Comparison of ENCODE assay signal across 27 mouse cellular contexts in the genomic region with DNA sequence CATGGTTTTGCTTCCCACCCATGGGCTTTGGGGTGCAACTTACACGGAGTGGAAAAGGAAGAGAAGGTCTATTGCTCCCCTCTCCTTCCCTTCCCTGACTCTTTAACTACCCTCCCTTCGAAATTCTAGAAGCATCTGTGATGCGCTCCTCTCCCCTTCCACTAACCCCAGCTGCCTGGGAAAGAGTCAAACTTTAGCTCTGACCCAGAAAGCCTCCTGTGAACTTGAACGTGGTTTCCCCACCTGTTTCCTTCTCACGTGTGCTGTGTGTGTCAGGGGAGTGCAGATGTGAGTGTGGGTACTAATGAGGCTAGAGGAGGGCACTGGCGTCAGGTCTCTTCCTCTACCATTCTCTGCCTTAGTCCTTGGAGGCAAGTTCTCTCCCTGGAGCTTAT. TPM values are rescaled to one million over a fixed set of nuclear protein-coding genes. Genes with fewer than 3 reads are reported as not detected.
DNase-seq lines count a peak whose midpoint lies in the region; ATAC-seq lines count a peak whose summit lies in the region.
"Had no signal": no experiment of that assay in that cellular context is flagged by ENCODE, and none has a peak within 500 bp of the region (broad histone marks: within the 10 kb centered on the region; RNA-seq: fewer than 3 reads in every experiment).

No protein-coding gene starts in this region.

- ATAC-seq in forebrain, embryonic 11.5 days (replicated peaks; ENCODE audit: low FRiP score), result no peak
- no peak for ATAC-seq in midbrain, embryonic 13.5 days
- ATAC-seq in inflammation-experienced regulatory T-cells, adult 6 months, result no peak
- ATAC-seq: forebrain, embryonic 13.5 days; hindbrain, postnatal 0 days; Patski had no signal

- intact Hi-C loops in left cerebral cortex, postnatal 36 days (cut with DNase I), result no loop called here

- no peak overlapping the region for H3K4me2 ChIP-seq in forebrain, embryonic 11.5 days (ENCODE audit: low read depth, low read length, severe bottlenecking)
- no peak overlapping the region for H3K4me2 ChIP-seq in midbrain, embryonic 13.5 days (replicated peaks)
- H3K4me2 ChIP-seq: forebrain, embryonic 13.5 days; limb, embryonic 13.5 days; liver, embryonic 11.5 days; lung, embryonic 15.5 days; stomach, embryonic 15.5 days had no signal

- H3K4me1 ChIP-seq in forebrain, embryonic 10.5 days, result peaks cover 26% of the 10 kb centered on the region
- peaks cover 1% of the 10 kb centered on the region; the same call in 1 of the 2 replicates for H3K4me1 ChIP-seq in forebrain, embryonic 11.5 days (replicated peaks; ENCODE audit: control insufficient read depth, insufficient read depth, low read length)
- peaks cover 27% of the 10 kb centered on the region for H3K4me1 ChIP-seq in midbrain, embryonic 10.5 days
- H3K4me1 ChIP-seq in midbrain, embryonic 13.5 days (replicated peaks), result peaks cover 6% of the 10 kb centered on the region; the same call in 1 of the 2 replicates
- H3K4me1 ChIP-seq: limb, embryonic 13.5 days; lung, embryonic 15.5 days had no signal

- no peaks in the 10 kb centered on the region for H3K9me3 ChIP-seq in forebrain, embryonic 10.5 days
- H3K9me3 ChIP-seq in forebrain, embryonic 11.5 days (ENCODE audit: control insufficient read depth, low read length), result no peaks in the 10 kb centered on the region
- H3K9me3 ChIP-seq in midbrain, embryonic 10.5 days (replicated peaks), result no peaks in the 10 kb centered on the region
- no peaks in the 10 kb centered on the region for H3K9me3 ChIP-seq in midbrain, embryonic 13.5 days
- H3K9me3 ChIP-seq: forebrain, embryonic 13.5 days; limb, embryonic 13.5 days; lung, embryonic 15.5 days; megakaryocyte, embryonic 14.5 days; stomach, embryonic 15.5 days had no signal

- no peak overlapping the region for H3K4me3 ChIP-seq in forebrain, embryonic 10.5 days
- no peak overlapping the region for H3K4me3 ChIP-seq in forebrain, embryonic 11.5 days (ENCODE audit: low read depth, low read length)
- H3K4me3 ChIP-seq in midbrain, embryonic 10.5 days, result no peak overlapping the region
- H3K4me3 ChIP-seq in midbrain, embryonic 13.5 days (replicated peaks), result no peak overlapping the region
- H3K4me3 ChIP-seq: erythroblast, embryonic 14.5 days; forebrain, embryonic 13.5 days; limb, embryonic 13.5 days; lung, embryonic 15.5 days; megakaryocyte, embryonic 14.5 days; stomach, embryonic 15.5 days had no signal

- no peaks in the 10 kb centered on the region for H3K27me3 ChIP-seq in forebrain, embryonic 10.5 days (ENCODE audit: poor library complexity, severe bottlenecking)
- no peaks in the 10 kb centered on the region for H3K27me3 ChIP-seq in forebrain, embryonic 11.5 days (ENCODE audit: control insufficient read depth, insufficient read depth, low read length)
- no peaks in the 10 kb centered on the region for H3K27me3 ChIP-seq in midbrain, embryonic 10.5 days (ENCODE audit: low read depth, poor library complexity, severe bottlenecking)
- no peaks in the 10 kb centered on the region for H3K27me3 ChIP-seq in midbrain, embryonic 13.5 days
- H3K27me3 ChIP-seq: forebrain, embryonic 13.5 days; lung, embryonic 15.5 days; Patski; stomach, embryonic 15.5 days had no signal

- H3K9ac ChIP-seq in forebrain, embryonic 11.5 days (ENCODE audit: low read length), result no peak overlapping the region
- no peak overlapping the region for H3K9ac ChIP-seq in midbrain, embryonic 13.5 days (replicated peaks)
- H3K9ac ChIP-seq: forebrain, embryonic 13.5 days; limb, embryonic 13.5 days; lung, embryonic 15.5 days; stomach, embryonic 15.5 days had no signal

- no peaks in the 10 kb centered on the region for H3K36me3 ChIP-seq in forebrain, embryonic 10.5 days (replicated peaks)
- H3K36me3 ChIP-seq in forebrain, embryonic 11.5 days (ENCODE audit: control insufficient read depth, insufficient read depth, low read length), result no peaks in the 10 kb centered on the region
- H3K36me3 ChIP-seq in midbrain, embryonic 10.5 days, result no peaks in the 10 kb centered on the region
- no peaks in the 10 kb centered on the region for H3K36me3 ChIP-seq in midbrain, embryonic 13.5 days
- H3K36me3 ChIP-seq: limb, embryonic 13.5 days; lung, embryonic 15.5 days; stomach, embryonic 15.5 days had no signal

- peak overlapping the region; percentile 72 for H3K27ac ChIP-seq in forebrain, embryonic 10.5 days
- H3K27ac ChIP-seq in forebrain, embryonic 11.5 days (ENCODE audit: low read depth, low read length), result no peak overlapping the region
- H3K27ac ChIP-seq in midbrain, embryonic 10.5 days (replicated peaks), result peak overlapping the region; percentile 74
- no peak overlapping the region for H3K27ac ChIP-seq in midbrain, embryonic 13.5 days
- H3K27ac ChIP-seq: forebrain, embryonic 13.5 days; hindbrain, postnatal 0 days; limb, embryonic 13.5 days; lung, embryonic 15.5 days; stomach, embryonic 15.5 days had no signal

- 61% methylated on average over 6 of the region's 6 CpGs for WGBS in forebrain, embryonic 10.5 days
- WGBS in forebrain, embryonic 11.5 days, result 56% methylated on average over 6 of the region's 6 CpGs
- 55% methylated on average over 6 of the region's 6 CpGs for WGBS in midbrain, embryonic 10.5 days
- 66% methylated on average over 6 of the region's 6 CpGs for WGBS in midbrain, embryonic 13.5 days

- DNase-seq in forebrain, embryonic 10.5 days (ENCODE audit: extremely low spot score, low spot score), result no peak
- no peak for DNase-seq in forebrain, embryonic 11.5 days (ENCODE audit: low spot score)
- no peak for DNase-seq in midbrain, embryonic 10.5 days (ENCODE audit: low spot score)
- peak; percentile 77 for DNase-seq in thymus, postnatal 14 days
- DNase-seq in left cerebral cortex, postnatal 36 days (ENCODE audit: low spot score in 2 of 2), result no peak
- DNase-seq in embryo, embryonic 9.5 days (ENCODE audit: extremely low spot score), result no peak
- DNase-seq: adrenal gland, postnatal 10 days; cerebellum, adult 8-10 months; cerebellum, postnatal 36 days; embryo, embryonic 11 days; gastrocnemius, postnatal 10 days; kidney, postnatal 14 days; layer of hippocampus, adult 9-11 months; midbrain, embryonic 14.5 days; retina, postnatal 1 day; right cerebral cortex, postnatal 14 days had no signal

RNA-seq across cellular contexts. Expression of a gene that starts 25.5 kb away (rescaled TPM):
- 23.4 and 26.2 TPM in 2 replicates for polyA plus RNA-seq in forebrain, embryonic 10.5 days (2016; fragmentation: Nextera tagmentation; extraction: Ambion mirVana)
- 18.6 and 23.4 TPM in 2 replicates for polyA plus RNA-seq in forebrain, embryonic 11.5 days (2014; fragmentation: Nextera tagmentation; extraction: Ambion mirVana)
- polyA plus RNA-seq in midbrain, embryonic 10.5 days (2016; fragmentation: Nextera tagmentation; extraction: Ambion mirVana), result 20.7 and 21.8 TPM in 2 replicates
- polyA plus RNA-seq in midbrain, embryonic 13.5 days (2015; fragmentation: Nextera tagmentation; extraction: Ambion mirVana), result 25.3 and 28.2 TPM in 2 replicates
- total RNA-seq in left cerebral cortex, postnatal 36 days (2021), result 10 to 100 TPM; 25.9 to 29.8 TPM
- 10 to 100 TPM; 17.9 to 38.4 (median 28.3) TPM for polyA plus RNA-seq in inflammation-experienced regulatory T-cells, adult 6 months (2017; shearing (Covaris generic))

Comparison
In these comparisons a context has a peak if more than half of its experiments do, and no peak if none do; other contexts are left out.
1. H3K27ac ChIP-seq: peak in forebrain, embryonic 10.5 days (single experiment) and midbrain, embryonic 10.5 days (single experiment); none in forebrain, embryonic 11.5 days (single experiment) and midbrain, embryonic 13.5 days (single experiment).